Mouse (Mus musculus) gastrocnemius, adult 2 months (tissue): ENCODE measurements around the gene Hspb6. TPM values are rescaled to one million over a fixed set of nuclear protein-coding genes. Genes with fewer than 3 reads are reported as not detected.

Source experiments
- DNase-seq: peaks from one replicate; pipeline ENCODE4 v3.0.0; 2022
- H3K27ac ChIP-seq: fragments of 200-600 bp; 2 replicates; pipeline ENCODE4 v1.8.1; 2022; ENCODE audit warnings: mild to moderate bottlenecking
- H3K4me3 ChIP-seq: fragments of 200-600 bp; 2 replicates; pipeline ENCODE4 v1.8.1; 2022; ENCODE audit warnings: mild to moderate bottlenecking, moderate library complexity
- CTCF ChIP-seq: fragments of 200-600 bp; IDR thresholded peaks from 2 replicates; pipeline ENCODE4 v1.8.1; 2022; ENCODE audit warnings: antibody characterized with exemption, mild to moderate bottlenecking, moderate library complexity
- intact Hi-C: fragments of 180-260 bp; cut with DNase I; formaldehyde crosslinking; loops from one replicate; pipeline ENCODE4 v1.15.1; 2025
- long read RNA-seq, 2 experiments: library from polyadenylated mRNA; stranded (forward); transcript quantifications; one replicate each; pipeline ENCODE4 v2.0.0; 2021
- total RNA-seq, 2 experiments: library from RNA; stranded (reverse); gene quantifications; 2 replicates each; pipeline ENCODE4 v1.2.3; 2021

The Hspb6 gene
- 1,000 to 10,000 TPM in 1 of 2 experiments, 100 to 1,000 TPM in 1; 867 to 2,532 TPM for total RNA-seq
- long read RNA-seq, experiment 1, transcript Hspb6-201 (3 exons, 1,363 nt) = major isoform, 932 of 1,002 reads
- long read RNA-seq, experiment 1, partial matches to known transcripts = 7 of 1,002 reads
- long read RNA-seq, experiment 1, other reads (novel, unspliced or antisense) = 59 of 1,002 reads
- long read RNA-seq, experiment 2, transcript Hspb6-201 (3 exons, 1,363 nt) = major isoform, 657 of 724 reads
- long read RNA-seq, experiment 2, partial matches to known transcripts = 52 of 724 reads
- long read RNA-seq, experiment 2, other reads (novel, unspliced or antisense) = 12 of 724 reads

DNA sequence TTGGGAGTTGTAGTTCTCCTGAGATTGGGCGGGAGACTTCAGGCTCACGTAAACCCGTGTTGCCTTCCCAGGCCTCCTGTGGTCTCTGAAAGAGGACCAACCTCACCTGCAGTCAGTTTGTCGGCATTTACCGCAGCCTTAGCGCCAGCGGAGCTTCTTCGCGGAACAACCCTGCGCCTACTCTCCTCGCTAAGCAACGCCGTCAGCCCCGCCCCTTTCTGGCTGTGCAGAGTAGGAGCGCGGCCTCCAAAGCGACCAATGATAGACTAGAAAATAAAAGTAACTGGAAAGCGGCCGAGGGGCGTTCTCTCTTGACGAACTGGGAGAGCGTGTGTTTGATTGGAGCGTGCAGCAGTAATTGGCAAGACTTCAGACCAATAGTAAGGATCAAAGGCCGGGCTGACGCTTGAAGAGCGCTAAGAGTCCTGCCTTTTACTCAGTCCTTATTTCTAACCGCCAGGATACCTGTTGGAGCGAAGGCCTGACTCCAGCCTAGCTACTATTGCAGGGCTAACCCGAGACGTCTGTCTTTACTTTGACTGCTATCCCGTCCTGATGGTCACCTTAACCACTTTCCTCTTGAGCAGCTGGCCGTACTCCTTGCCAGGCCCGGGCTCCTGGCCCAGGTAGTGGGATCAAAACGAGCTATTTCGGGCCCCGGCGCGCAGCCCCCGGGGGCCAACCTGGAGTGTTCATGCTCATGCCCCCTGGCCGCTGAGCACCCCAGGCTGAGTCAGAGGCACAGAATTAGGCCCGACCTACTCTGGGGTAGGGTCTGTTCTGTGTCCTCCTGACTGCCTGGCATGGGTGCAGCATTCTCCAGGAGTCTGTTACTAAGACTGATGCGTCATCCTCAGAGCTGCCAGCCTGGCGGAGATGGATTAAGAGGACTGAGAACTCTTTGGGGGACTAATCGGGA is at the start of gene Hspb6, which contains the start of gene Proser3:
Gene Hspb6, plus strand, starts transcription at position 77 of the 919 bp plus-strand sequence.
Gene Proser3, minus strand, starts transcription at position 198 of the 919 bp plus-strand sequence.
- peak; percentile 98 for DNase-seq
- TF ChIP-seq CTCF = no peak
- intact Hi-C loops = no loop called here
- H3K4me3 ChIP-seq = peak within 1 kb of the TSS; percentile 78
- H3K27ac ChIP-seq = peak within 1 kb of the TSS; percentile 98

- intact Hi-C loops = no loop called here
- no peak overlapping the region for H3K27ac ChIP-seq
- DNase-seq = no peak
- no peak overlapping the region for H3K4me3 ChIP-seq
- TF ChIP-seq CTCF = no peak
Measured at GRCm38 (mm10) chr7:30508061-30508460, 43.9 kb upstream of the Hspb6 start.

DNA sequence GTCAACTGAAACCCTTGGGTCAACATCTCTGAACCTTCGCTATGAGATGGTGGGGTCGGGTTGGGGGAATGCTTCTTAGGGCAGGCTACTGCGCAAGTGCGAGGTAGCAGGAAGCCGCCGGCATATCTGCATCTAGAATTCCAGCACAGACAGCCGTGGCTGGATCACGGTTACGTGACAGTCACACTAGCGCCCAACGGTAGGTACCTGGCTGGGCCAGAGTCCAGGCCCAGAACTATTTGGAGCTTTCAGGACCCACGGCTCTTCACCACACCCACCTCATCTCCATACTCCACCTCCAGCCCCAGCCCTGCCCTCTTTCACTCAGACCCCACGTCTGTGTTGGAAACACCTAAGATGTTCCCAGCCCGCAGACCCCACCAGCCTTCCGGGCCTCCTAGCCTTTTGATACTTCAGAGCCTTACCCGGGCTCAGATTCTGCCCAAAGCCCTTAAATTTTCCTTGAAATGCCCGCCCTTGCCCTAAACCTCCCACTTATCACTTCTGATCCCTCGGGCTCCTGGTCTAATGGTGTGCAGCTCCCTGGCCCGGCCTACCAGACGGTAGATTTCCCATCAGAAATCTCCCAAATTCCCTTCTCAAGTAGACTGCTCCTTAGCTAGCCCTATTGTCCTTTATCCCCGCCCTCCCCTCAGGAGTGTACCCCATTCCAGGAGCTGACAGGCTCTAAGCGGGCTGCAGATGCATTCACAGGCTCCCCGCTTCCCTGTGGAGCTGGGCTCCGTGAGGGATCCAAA is 36.8 kb upstream of the Hspb6 start:
- TF ChIP-seq CTCF = no peak
- DNase-seq = no peak
- Histone ChIP-seq H3K4me3 (no peak overlapping the region), H3K27ac (no peak overlapping the region)
- intact Hi-C loops = no loop called here

DNA sequence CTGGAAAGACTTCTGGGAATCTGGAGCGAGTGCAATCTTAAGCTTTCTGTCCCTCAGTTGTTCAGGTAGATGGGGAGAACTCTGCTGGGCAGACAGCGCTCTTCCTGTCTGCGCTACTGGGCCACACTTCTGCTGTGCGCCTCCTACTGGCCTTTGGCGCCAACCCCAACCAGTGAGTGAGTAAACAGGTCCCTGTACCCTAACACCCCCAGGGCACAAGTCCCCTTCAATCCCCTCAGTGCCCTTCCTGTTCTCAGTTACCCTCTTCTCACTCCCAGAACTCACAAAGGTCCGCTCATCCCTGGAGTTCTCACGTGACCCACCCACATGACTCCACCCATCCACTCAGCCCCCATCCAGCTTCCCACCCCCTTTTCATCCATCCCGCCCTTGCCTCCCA is 33.7 kb upstream of the Hspb6 start:
- Histone ChIP-seq H3K27ac (no peak overlapping the region), H3K4me3 (no peak overlapping the region)
- intact Hi-C loops = no loop called here
- TF ChIP-seq CTCF = no peak
- no peak for DNase-seq

DNA sequence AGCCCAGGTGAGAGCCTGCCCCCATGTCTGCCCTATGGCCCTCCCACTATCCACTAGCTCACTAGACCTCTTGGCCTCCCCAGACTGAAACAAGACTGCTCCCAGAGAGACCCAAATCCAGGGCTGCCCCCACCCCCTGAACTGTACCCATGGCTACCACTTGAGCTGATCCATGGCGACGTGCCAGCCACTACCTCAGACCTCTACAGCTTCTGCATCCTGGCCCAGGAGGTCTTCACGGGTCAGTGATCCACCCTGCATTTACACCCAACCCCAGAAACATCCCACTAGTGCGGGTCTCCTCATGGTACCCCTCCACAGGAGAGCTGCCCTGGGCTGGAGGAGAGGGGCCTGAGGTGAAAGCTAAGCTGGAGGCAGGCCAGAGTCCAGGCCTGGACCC is 31.6 kb upstream of the Hspb6 start:
- Histone ChIP-seq H3K4me3 (no peak overlapping the region), H3K27ac (no peak overlapping the region)
- no peak for TF ChIP-seq CTCF
- intact Hi-C loops = no loop called here
- DNase-seq = no peak

DNA sequence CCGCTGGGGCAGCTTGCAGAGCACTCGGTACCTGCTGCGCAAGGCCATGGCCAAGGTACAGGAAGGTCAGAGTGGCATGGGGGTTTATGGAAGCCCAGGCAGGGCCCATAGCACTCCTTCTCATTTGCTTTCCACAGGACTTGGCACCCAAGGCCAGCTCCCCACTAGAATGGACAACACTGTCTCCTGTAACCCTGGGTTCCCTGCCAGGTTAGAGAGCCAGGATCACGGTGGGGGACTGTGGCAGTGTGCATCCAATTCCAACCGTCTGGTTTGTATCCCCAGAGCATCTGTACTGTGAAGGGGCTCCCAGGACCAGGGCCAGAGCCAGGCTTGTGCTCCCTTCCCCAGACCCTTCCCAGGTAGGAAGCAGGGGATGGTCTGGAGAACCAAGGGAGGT is 31.1 kb upstream of the Hspb6 start:
- Histone ChIP-seq H3K27ac (no peak overlapping the region), H3K4me3 (no peak overlapping the region)
- intact Hi-C loops = no loop called here
- TF ChIP-seq CTCF = no peak
- no peak for DNase-seq

GRCm38 (mm10) chr7:30522871-30523270 is 29.1 kb upstream of the Hspb6 start:
- intact Hi-C loops = no loop called here
- TF ChIP-seq CTCF = no peak
- H3K4me3 ChIP-seq = no peak overlapping the region

DNA sequence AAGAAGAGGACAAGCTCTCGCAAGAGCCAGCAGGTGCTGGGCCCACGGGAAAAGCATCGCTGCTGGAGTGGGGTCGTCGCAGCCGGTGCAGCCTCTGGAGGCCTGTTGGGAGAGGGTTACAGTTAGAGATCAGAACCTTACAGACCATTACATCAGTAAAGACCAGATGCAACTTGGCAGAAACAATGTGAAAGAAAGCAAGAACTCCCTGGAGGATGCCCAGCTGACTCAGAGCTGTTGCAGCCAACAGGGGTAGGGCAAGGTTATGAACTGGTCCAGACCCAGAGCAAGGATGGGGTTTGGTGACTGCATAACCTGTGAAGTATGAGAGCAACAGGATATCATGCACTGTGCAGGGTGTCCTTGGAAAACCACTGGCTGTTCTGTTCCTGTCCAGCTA is 27.5 kb upstream of the Hspb6 start:
- no peak overlapping the region for H3K27ac ChIP-seq
- TF ChIP-seq CTCF = no peak
- intact Hi-C loops = no loop called here
- DNase-seq = no peak
- no peak overlapping the region for H3K4me3 ChIP-seq

More at GRCm38 (mm10) chr7:30522871-30523270, 29.1 kb upstream of the Hspb6 start:
- no peak overlapping the region for H3K27ac ChIP-seq
- no peak for DNase-seq

GRCm38 (mm10) chr7:30525954-30526353 is 26.0 kb upstream of the Hspb6 start:
- no peak for DNase-seq
- Histone ChIP-seq H3K4me3 (no peak overlapping the region; the same call in 1 of the 2 replicates), H3K27ac (no peak overlapping the region)
- no peak for TF ChIP-seq CTCF
- intact Hi-C loops = no loop called here

- intact Hi-C loops = no loop called here
- Histone ChIP-seq H3K4me3 (no peak overlapping the region; the same call in 1 of the 2 replicates), H3K27ac (no peak overlapping the region)
- no peak for TF ChIP-seq CTCF
- no peak for DNase-seq
Measured at GRCm38 (mm10) chr7:30526399-30526798, 25.6 kb upstream of the Hspb6 start.

- intact Hi-C loops = no loop called here
- Histone ChIP-seq H3K27ac (no peak overlapping the region), H3K4me3 (no peak overlapping the region)
- TF ChIP-seq CTCF = no peak
- no peak for DNase-seq
Measured at GRCm38 (mm10) chr7:30526981-30527380, 25.0 kb upstream of the Hspb6 start.

DNA sequence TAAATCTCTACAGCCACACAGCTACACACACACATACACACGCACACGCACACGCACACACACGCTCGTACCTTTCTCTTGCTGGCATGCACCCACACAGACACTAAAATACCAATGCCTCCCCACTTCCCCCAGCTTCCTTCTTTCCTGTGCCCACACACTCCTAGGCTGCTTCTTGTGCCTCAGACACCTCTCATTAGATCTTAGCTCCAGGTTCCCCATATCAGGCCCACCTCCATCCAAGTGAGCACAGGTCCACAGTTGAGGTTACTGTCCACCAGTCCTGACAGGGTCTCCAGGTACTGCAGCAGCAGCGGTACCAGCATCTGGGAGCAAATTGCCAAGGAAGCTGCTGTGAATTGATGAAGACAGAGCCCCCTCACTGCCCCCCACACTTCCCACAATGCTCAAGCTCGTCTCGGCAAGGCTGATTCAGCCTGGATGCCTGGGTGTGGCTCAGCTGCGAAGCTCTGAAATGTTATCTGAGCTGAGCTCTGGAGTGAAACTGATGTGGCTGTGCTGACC is 20.6 kb upstream of the Hspb6 start:
- Histone ChIP-seq H3K27ac (no peak overlapping the region), H3K4me3 (no peak overlapping the region)
- intact Hi-C loops = no loop called here
- no peak for TF ChIP-seq CTCF
- no peak for DNase-seq
